Mouse (Mus musculus): Measurements from ENCODE around the gene Kdm8.
"Not testable (repeated sequence)": the region's sequence is repeated elsewhere in the genome, so short reads cannot be mapped to it uniquely, and the experiment has no call there.

The Kdm8 gene

GRCm38 (mm10) chr7:125444464-125445401 is at the start of gene Kdm8:
TSS of gene Kdm8 (plus strand) at chr7:125444676.
- DNase-seq (ENCODE audit: low spot score) = peak; percentile 97

GRCm38 (mm10) chr7:125398116-125398515 is 46.4 kb upstream of the Kdm8 start:
- DNase-seq (ENCODE audit: low spot score) = no peak

GRCm38 (mm10) chr7:125398687-125399086 is 45.8 kb upstream of the Kdm8 start:
- no peak for DNase-seq (ENCODE audit: low spot score)

GRCm38 (mm10) chr7:125407136-125407535 is 37.3 kb upstream of the Kdm8 start:
- DNase-seq (ENCODE audit: low spot score) = no peak

- DNase-seq (ENCODE audit: low spot score) = no peak
These were observed 29.4 kb upstream of the Kdm8 start for GRCm38 (mm10) chr7:125415087-125415486.

GRCm38 (mm10) chr7:125415776-125416175 is 28.7 kb upstream of the Kdm8 start:
- DNase-seq (ENCODE audit: low spot score) = no peak

- no peak for DNase-seq (ENCODE audit: low spot score)
These were observed 27.7 kb upstream of the Kdm8 start for GRCm38 (mm10) chr7:125416762-125417161.

- peak; percentile 41 for DNase-seq (ENCODE audit: low spot score)
These were observed 26.1 kb upstream of the Kdm8 start for GRCm38 (mm10) chr7:125418413-125418812.

GRCm38 (mm10) chr7:125420190-125420589 is 24.3 kb upstream of the Kdm8 start:
- DNase-seq (ENCODE audit: low spot score) = no peak

- no peak for DNase-seq (ENCODE audit: low spot score)
These were observed 22.6 kb upstream of the Kdm8 start for GRCm38 (mm10) chr7:125421911-125422310.

GRCm38 (mm10) chr7:125423056-125423455 is 21.4 kb upstream of the Kdm8 start:
- DNase-seq (ENCODE audit: low spot score) = no peak

GRCm38 (mm10) chr7:125427492-125428090 is 16.9 kb upstream of the Kdm8 start:
- no peak for DNase-seq (ENCODE audit: low spot score)

GRCm38 (mm10) chr7:125428381-125428780 is 16.1 kb upstream of the Kdm8 start:
- no peak for DNase-seq (ENCODE audit: low spot score)

- DNase-seq (ENCODE audit: low spot score) = not testable (repeated sequence)
These were observed 15.5 kb upstream of the Kdm8 start for GRCm38 (mm10) chr7:125428816-125429500.

- no peak for DNase-seq (ENCODE audit: low spot score)
These were observed 14.2 kb upstream of the Kdm8 start for GRCm38 (mm10) chr7:125430170-125430842.

GRCm38 (mm10) chr7:125433874-125434273 is 10.6 kb upstream of the Kdm8 start:
- DNase-seq (ENCODE audit: low spot score) = no peak

GRCm38 (mm10) chr7:125434666-125435290 is 9.7 kb upstream of the Kdm8 start:
- DNase-seq (ENCODE audit: low spot score) = no peak

- DNase-seq (ENCODE audit: low spot score) = no peak
These were observed 2.2 kb upstream of the Kdm8 start for GRCm38 (mm10) chr7:125442323-125442722.

GRCm38 (mm10) chr7:125444076-125444463 is 406 bp upstream of the Kdm8 start:
- no peak for DNase-seq (ENCODE audit: low spot score)

- DNase-seq (ENCODE audit: low spot score) = no peak
These were observed 6.2 kb downstream of the Kdm8 start for GRCm38 (mm10) chr7:125450678-125451077.

- no peak for DNase-seq (ENCODE audit: low spot score)
These were observed 6.6 kb downstream of the Kdm8 start for GRCm38 (mm10) chr7:125451078-125451477.

- no peak for DNase-seq (ENCODE audit: low spot score)
These were observed 9.2 kb downstream of the Kdm8 start for GRCm38 (mm10) chr7:125453671-125454070.
